Mouse (Mus musculus): Measurements from ENCODE around the gene Gls2. TPM values are rescaled to one million over a fixed set of nuclear protein-coding genes. Genes with fewer than 3 reads are reported as not detected.

Gls2 gene
- not detected in 4 replicates for total RNA-seq (2023; ENCODE audit: inconsistent age)

DNA sequence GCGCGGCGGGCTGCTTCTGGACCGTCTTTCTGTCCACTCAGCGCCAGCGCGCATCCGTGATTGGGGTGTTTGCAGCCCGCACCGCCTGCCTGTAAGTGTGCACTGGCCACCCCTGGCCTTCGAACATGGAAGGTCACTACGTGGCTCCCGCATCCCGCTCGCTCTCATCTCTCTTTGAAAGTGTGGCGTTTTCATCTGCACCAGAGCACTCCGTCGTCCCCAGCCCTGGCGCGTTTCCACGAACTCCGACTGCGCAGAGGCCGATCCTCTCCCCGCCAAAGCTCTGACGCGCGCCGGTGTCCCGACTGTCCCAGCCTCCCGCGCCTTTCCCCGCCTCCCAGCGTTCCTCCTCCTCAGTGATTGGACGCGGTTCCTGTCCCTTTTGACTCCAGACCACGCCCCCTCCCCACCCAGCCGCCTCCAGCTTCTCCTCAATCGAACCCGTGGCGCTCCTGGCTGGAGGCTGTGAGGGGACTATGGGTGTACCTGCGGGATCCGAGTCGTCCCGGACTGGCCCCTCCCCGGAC, at the start of gene Gls2:
Gls2 (plus strand) TSS at position 434 of the 527 bp plus-strand sequence.

DNA sequence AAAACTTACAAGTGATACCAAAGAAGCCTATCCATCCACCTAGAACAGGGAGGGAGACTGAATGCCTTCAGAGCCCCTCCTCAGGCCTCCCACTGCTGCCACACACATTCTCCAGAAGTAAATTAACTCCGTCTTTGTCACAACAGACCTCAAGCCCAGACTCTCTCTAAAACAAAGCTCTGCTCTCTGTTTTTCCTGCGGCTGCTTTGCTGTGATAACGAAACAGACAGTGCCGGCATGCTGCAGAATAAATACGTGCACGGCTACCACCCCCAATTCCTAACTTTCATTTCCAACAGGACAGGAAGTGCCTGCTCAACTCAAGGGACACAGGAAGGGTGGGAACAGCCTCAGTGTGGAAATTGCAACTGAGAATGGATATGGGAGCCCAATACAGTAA, 14.3 kb upstream of the Gls2 start, which contains the start of gene Rbms2:
Rbms2 (minus strand) TSS at position 309 of the 400 bp plus-strand sequence.

DNA sequence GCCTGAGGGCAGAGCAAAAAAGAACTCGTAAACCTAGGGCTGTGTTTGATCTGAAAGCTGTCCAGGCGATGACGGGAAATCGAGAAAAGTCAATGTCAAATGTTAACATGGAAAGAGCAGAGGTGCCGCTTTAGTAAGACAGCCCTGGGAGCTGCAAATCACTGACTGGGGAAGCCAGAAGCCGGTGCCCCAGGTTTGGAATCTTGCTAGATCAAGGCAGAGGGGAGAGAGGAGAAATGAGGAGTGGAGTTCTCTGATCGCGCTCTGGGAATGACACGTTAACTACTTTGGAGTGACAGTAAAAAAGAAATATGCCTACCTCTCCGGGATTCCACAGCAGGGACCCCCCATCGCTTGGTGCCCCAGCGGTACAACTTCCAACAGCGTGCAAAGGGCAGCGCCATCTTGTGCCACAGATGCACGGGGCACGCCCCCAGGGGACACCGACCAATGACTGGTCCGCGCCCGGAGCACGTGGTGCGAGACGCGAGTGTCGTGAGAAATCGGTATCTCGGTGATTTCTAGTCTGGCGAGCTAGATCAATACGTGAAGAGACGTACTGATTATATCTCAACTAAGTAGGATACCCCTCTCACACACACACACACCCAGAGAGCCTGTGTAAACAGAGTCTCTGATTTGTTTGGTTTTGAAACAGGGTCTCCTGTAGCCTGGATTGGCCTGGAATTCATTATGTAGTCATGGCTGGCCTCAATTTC, 17.3 kb downstream of the Gls2 start, which contains the start of gene Spryd4:
Spryd4 (minus strand) TSS at position 418 of the 719 bp plus-strand sequence.

DNA sequence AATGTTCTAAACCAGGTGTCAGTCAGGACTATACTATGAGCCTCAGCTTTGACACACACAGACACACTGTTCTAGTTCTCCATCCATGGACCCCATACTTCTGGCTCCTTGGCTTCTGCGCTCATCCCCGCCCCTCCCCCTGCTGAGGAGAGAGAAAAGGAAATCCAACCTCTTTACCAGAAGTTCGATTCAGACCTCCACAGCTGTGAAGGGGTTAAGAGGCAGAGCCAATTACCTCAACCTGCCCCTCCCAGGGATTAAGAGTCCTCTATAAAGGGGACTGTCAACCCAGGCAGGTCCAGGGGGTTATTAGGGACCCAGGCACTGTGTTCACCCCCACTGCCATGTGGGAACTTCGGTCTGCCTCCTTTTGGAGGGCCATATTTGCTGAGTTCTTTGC, 31.3 kb downstream of the Gls2 start, which contains the start of gene Mip:
Mip (plus strand) TSS at position 301 of the 400 bp plus-strand sequence.

DNA sequence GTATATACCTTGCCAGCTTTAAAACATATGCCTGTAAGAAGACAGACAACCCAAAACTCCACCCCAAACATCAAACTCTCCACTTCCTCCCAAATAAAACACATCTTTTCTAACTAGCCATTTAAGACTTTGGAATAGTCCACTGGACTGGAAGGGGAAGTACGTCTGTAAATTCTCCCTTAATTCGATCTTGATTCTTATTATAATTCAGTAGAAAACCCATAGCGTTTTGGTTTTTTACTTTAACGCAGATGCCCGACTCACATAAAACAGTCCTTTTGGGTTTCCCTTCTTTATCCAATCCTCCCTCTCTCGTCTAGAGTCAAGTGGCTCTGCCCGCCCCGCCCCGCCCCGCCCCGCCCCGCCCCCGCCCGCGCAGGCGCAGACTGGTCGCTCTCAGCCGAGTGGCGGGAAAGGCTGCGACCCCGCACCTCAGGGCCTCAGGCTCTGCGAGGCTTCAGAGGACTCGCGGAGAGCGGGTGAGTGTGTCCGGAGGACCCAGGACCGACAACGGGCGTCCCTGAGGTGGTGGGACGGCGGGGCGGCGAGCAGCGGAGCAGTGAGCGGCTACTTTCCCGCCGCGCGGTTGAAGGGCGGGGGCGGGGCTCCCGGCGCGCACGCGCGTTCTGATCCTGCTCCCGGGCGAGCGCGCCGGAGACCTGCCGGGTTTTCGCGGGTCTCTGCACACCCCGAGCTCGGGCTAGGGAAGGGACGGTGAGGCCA, 37.6 kb downstream of the Gls2 start, which contains the start of gene Timeless:
Timeless (plus strand) TSS at position 369 of the 723 bp plus-strand sequence.

DNA sequence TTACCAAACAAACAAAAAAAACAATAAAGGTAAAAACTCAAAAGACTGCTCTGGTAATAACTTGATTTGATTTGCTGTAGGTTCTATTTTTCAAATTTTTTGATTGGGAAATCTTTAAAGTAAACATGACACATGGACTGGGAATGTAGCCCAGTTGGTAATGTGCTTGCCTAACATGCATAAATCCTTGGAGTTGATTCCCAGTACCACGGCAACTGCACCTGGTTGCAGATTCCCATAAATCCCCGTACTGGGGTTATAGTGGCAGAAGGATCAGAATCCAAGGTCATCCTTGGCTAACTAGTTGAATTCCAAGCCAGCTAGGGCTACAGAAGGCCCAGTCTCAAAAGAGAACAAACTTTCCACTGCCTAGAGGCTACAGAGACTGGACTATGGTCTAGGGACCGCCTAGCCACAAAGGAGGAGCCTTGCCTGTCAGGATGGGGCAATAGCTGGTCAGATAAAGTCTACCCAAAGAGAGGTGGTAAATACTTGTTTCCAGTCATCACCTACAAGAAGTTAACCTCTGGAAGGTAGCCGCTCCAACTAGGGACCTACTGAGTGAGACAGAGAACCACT, 59.5 kb downstream of the Gls2 start, which contains the start of gene Apon:
Apon (plus strand) TSS at position 420 of the 579 bp plus-strand sequence.

Other genes starting within 250 kb of the Gls2 start
- gene Hsd17b6, start 186.8 kb upstream of the Gls2 start, total RNA-seq (2023; ENCODE audit: inconsistent age) = not detected in 4 replicates
- gene Prim1, start 179.3 kb upstream of the Gls2 start, total RNA-seq (2023; ENCODE audit: inconsistent age) = 14.7 to 17.6 TPM (median 16.0 TPM) in 4 replicates
- 579 to 612 TPM (median 595 TPM) in 4 replicates for gene Naca, start 158.9 kb upstream of the Gls2 start, total RNA-seq (2023; ENCODE audit: inconsistent age)
- gene Ptges3, start 135.5 kb upstream of the Gls2 start, total RNA-seq (2023; ENCODE audit: inconsistent age) = 125 to 138 TPM (median 132 TPM) in 4 replicates
- 578 to 690 TPM (median 600 TPM) in 4 replicates for gene Atp5b, start 111.2 kb upstream of the Gls2 start, total RNA-seq (2023; ENCODE audit: inconsistent age)
- gene Baz2a, start 102.9 kb upstream of the Gls2 start, total RNA-seq (2023; ENCODE audit: inconsistent age) = 114 to 132 TPM (median 129 TPM) in 4 replicates
- 46.0 to 52.1 TPM (median 47.1 TPM) in 4 replicates for gene Rbms2, start 14.2 kb upstream of the Gls2 start, total RNA-seq (2023; ENCODE audit: inconsistent age)
- 12.9 to 16.0 TPM (median 15.8 TPM) in 4 replicates for gene Spryd4, start 17.4 kb downstream of the Gls2 start, total RNA-seq (2023; ENCODE audit: inconsistent age)
- gene Mip, start 31.4 kb downstream of the Gls2 start, total RNA-seq (2023; ENCODE audit: inconsistent age) = not detected in 4 replicates
- 11.7 to 20.7 TPM (median 15.9 TPM) in 4 replicates for gene Timeless, start 37.6 kb downstream of the Gls2 start, total RNA-seq (2023; ENCODE audit: inconsistent age)
- 0.48 TPM in 1 of 4 replicates, not detected in the others for gene Apon, start 59.6 kb downstream of the Gls2 start, total RNA-seq (2023; ENCODE audit: inconsistent age)
- 0.54 to 2.0 TPM (median 0.83 TPM) in 4 replicates for gene Apof, start 74.2 kb downstream of the Gls2 start, total RNA-seq (2023; ENCODE audit: inconsistent age)
- 109 to 134 TPM (median 120 TPM) in 4 replicates for gene Stat2, start 76.1 kb downstream of the Gls2 start, total RNA-seq (2023; ENCODE audit: inconsistent age)
- 0.30 TPM in 1 of 4 replicates, not detected in the others for gene Il23a, start 104.3 kb downstream of the Gls2 start, total RNA-seq (2023; ENCODE audit: inconsistent age)
- gene Pan2, start 108.9 kb downstream of the Gls2 start, total RNA-seq (2023; ENCODE audit: inconsistent age) = 57.7 to 65.1 TPM (median 61.2 TPM) in 4 replicates
- gene Cnpy2, start 128.0 kb downstream of the Gls2 start, total RNA-seq (2023; ENCODE audit: inconsistent age) = 19.3 to 27.7 TPM (median 21.7 TPM) in 4 replicates
- gene Cs, start 143.3 kb downstream of the Gls2 start, total RNA-seq (2023; ENCODE audit: inconsistent age) = 105 to 106 TPM (median 105 TPM) in 4 replicates
- 29.6 to 36.9 TPM (median 33.0 TPM) in 4 replicates for gene Coq10a, start 174.5 kb downstream of the Gls2 start, total RNA-seq (2023; ENCODE audit: inconsistent age)
- gene Ankrd52, start 182.7 kb downstream of the Gls2 start, total RNA-seq (2023; ENCODE audit: inconsistent age) = 66.2 to 68.1 TPM (median 67.1 TPM) in 4 replicates
- 0.83 TPM in 1 of 4 replicates, not detected in the others for gene Slc39a5, start 206.8 kb downstream of the Gls2 start, total RNA-seq (2023; ENCODE audit: inconsistent age)
- gene Nabp2, start 217.0 kb downstream of the Gls2 start, total RNA-seq (2023; ENCODE audit: inconsistent age) = 49.3 to 60.3 TPM (median 54.7 TPM) in 4 replicates
- gene Rnf41, start 217.2 kb downstream of the Gls2 start, total RNA-seq (2023; ENCODE audit: inconsistent age) = 58.7 to 71.1 TPM (median 64.1 TPM) in 4 replicates

Measured in B cell, adult (primary cell).